Mouse (Mus musculus): ENCODE measurements at regions not wholly inside any gene's neighbourhood (a gene's known extent, or its start where the extent isn't known, plus 50 kb on each side); places are given as distances from the start of the nearest gene placed in this dataset.

- no peak overlapping the region for H3K4me3 ChIP-seq (ENCODE audit: insufficient read depth, low read depth, low read length)
- TF ChIP-seq POLR2A (IDR thresholded peaks at IDR 0.05; ENCODE audit: insufficient read depth, low read depth, low read length) (no peak), CTCF (IDR thresholded peaks at IDR 0.05; ENCODE audit: insufficient read depth, low read depth, low read length) (no peak)
- H3K27ac ChIP-seq (ENCODE audit: insufficient read depth, low read depth, low read length): no peak overlapping the region
- H3K4me1 ChIP-seq (ENCODE audit: control insufficient read depth, insufficient read depth, low read length): no peaks in the 10 kb centered on the region
- WGBS: 16% methylated on average over 21 of the region's 21 CpGs
Measured at GRCm38 (mm10) chr7:70788902-70789796, 422.6 kb upstream of the Nr2f2 start.

- no peak overlapping the region for H3K27ac ChIP-seq (ENCODE audit: insufficient read depth, low read depth, low read length)
- TF ChIP-seq POLR2A (IDR thresholded peaks at IDR 0.05; ENCODE audit: insufficient read depth, low read depth, low read length) (no peak), CTCF (IDR thresholded peaks at IDR 0.05; ENCODE audit: insufficient read depth, low read depth, low read length) (no peak)
- H3K4me3 ChIP-seq (ENCODE audit: insufficient read depth, low read depth, low read length): no peak overlapping the region
- H3K4me1 ChIP-seq (ENCODE audit: control insufficient read depth, insufficient read depth, low read length): no peaks in the 10 kb centered on the region
- 29% methylated on average over 5 of the region's 5 CpGs for WGBS
Measured at GRCm38 (mm10) chr7:70787966-70788365, 421.4 kb upstream of the Nr2f2 start.

GRCm38 (mm10) chr7:70780742-70781332 lies 414.3 kb upstream of the Nr2f2 start:
- no peaks in the 10 kb centered on the region for H3K4me1 ChIP-seq (ENCODE audit: control insufficient read depth, insufficient read depth, low read length)
- no peak overlapping the region for H3K27ac ChIP-seq (ENCODE audit: insufficient read depth, low read depth, low read length)
- WGBS: 79% methylated on average over 2 of the region's 2 CpGs
- H3K4me3 ChIP-seq (ENCODE audit: insufficient read depth, low read depth, low read length): no peak overlapping the region
- TF ChIP-seq POLR2A (IDR thresholded peaks at IDR 0.05; ENCODE audit: insufficient read depth, low read depth, low read length) (no peak), CTCF (IDR thresholded peaks at IDR 0.05; ENCODE audit: insufficient read depth, low read depth, low read length) (no peak)

- WGBS: 51% methylated on average over 4 of the region's 4 CpGs
- no peak overlapping the region for H3K27ac ChIP-seq (ENCODE audit: insufficient read depth, low read depth, low read length)
- TF ChIP-seq POLR2A (IDR thresholded peaks at IDR 0.05; ENCODE audit: insufficient read depth, low read depth, low read length): no peak
- no peak for TF ChIP-seq CTCF (IDR thresholded peaks at IDR 0.05; ENCODE audit: insufficient read depth, low read depth, low read length)
- H3K4me3 ChIP-seq (ENCODE audit: insufficient read depth, low read depth, low read length): no peak overlapping the region
- no peaks in the 10 kb centered on the region for H3K4me1 ChIP-seq (ENCODE audit: control insufficient read depth, insufficient read depth, low read length)
Measured at GRCm38 (mm10) chr7:70777763-70778162, 411.2 kb upstream of the Nr2f2 start.

- no peaks in the 10 kb centered on the region for H3K4me1 ChIP-seq (ENCODE audit: control insufficient read depth, insufficient read depth, low read length)
- TF ChIP-seq POLR2A (IDR thresholded peaks at IDR 0.05; ENCODE audit: insufficient read depth, low read depth, low read length) (no peak), CTCF (IDR thresholded peaks at IDR 0.05; ENCODE audit: insufficient read depth, low read depth, low read length) (no peak)
- no peak overlapping the region for H3K27ac ChIP-seq (ENCODE audit: insufficient read depth, low read depth, low read length)
- WGBS: 85% methylated on average over 6 of the region's 6 CpGs
- no peak overlapping the region for H3K4me3 ChIP-seq (ENCODE audit: insufficient read depth, low read depth, low read length)
Measured at GRCm38 (mm10) chr7:70769655-70770054, 403.1 kb upstream of the Nr2f2 start.

- WGBS: 59% methylated on average over 5 of the region's 5 CpGs
- no peak overlapping the region for H3K4me3 ChIP-seq (ENCODE audit: insufficient read depth, low read depth, low read length)
- no peak overlapping the region for H3K27ac ChIP-seq (ENCODE audit: insufficient read depth, low read depth, low read length)
- H3K4me1 ChIP-seq (ENCODE audit: control insufficient read depth, insufficient read depth, low read length): no peaks in the 10 kb centered on the region
- TF ChIP-seq POLR2A (IDR thresholded peaks at IDR 0.05; ENCODE audit: insufficient read depth, low read depth, low read length): no peak
- TF ChIP-seq CTCF (IDR thresholded peaks at IDR 0.05; ENCODE audit: insufficient read depth, low read depth, low read length): no peak
Measured at GRCm38 (mm10) chr7:70767697-70768096, 401.2 kb upstream of the Nr2f2 start.

- no peak for TF ChIP-seq CTCF (IDR thresholded peaks at IDR 0.05; ENCODE audit: insufficient read depth, low read depth, low read length)
- no peak for TF ChIP-seq POLR2A (IDR thresholded peaks at IDR 0.05; ENCODE audit: insufficient read depth, low read depth, low read length)
- 97% methylated on average over 3 of the region's 3 CpGs for WGBS
- Histone ChIP-seq H3K4me1 (ENCODE audit: control insufficient read depth, insufficient read depth, low read length) (no peaks in the 10 kb centered on the region), H3K27ac (ENCODE audit: insufficient read depth, low read depth, low read length) (no peak overlapping the region), H3K4me3 (ENCODE audit: insufficient read depth, low read depth, low read length) (no peak overlapping the region)
Measured at GRCm38 (mm10) chr7:70756676-70757075, 390.1 kb upstream of the Nr2f2 start.

- WGBS: 84% methylated on average over 1 of the region's 1 CpGs
- TF ChIP-seq CTCF (IDR thresholded peaks at IDR 0.05; ENCODE audit: insufficient read depth, low read depth, low read length) (no peak), POLR2A (IDR thresholded peaks at IDR 0.05; ENCODE audit: insufficient read depth, low read depth, low read length) (no peak)
- Histone ChIP-seq H3K4me1 (ENCODE audit: control insufficient read depth, insufficient read depth, low read length) (no peaks in the 10 kb centered on the region), H3K4me3 (ENCODE audit: insufficient read depth, low read depth, low read length) (no peak overlapping the region), H3K27ac (ENCODE audit: insufficient read depth, low read depth, low read length) (no peak overlapping the region)
Measured at GRCm38 (mm10) chr7:70754826-70755225, 388.3 kb upstream of the Nr2f2 start.

GRCm38 (mm10) chr7:70752802-70753218 lies 386.3 kb upstream of the Nr2f2 start:
- H3K27ac ChIP-seq (ENCODE audit: insufficient read depth, low read depth, low read length): no peak overlapping the region
- 83% methylated on average over 12 of the region's 12 CpGs for WGBS
- H3K4me3 ChIP-seq (ENCODE audit: insufficient read depth, low read depth, low read length): no peak overlapping the region
- no peaks in the 10 kb centered on the region for H3K4me1 ChIP-seq (ENCODE audit: control insufficient read depth, insufficient read depth, low read length)
- TF ChIP-seq POLR2A (IDR thresholded peaks at IDR 0.05; ENCODE audit: insufficient read depth, low read depth, low read length) (no peak), CTCF (IDR thresholded peaks at IDR 0.05; ENCODE audit: insufficient read depth, low read depth, low read length) (no peak)
